Mouse (Mus musculus) CH12.LX (cell line): ENCODE measurements around the gene Ddx28. TPM values are rescaled to one million over a fixed set of nuclear protein-coding genes. Genes with fewer than 3 reads are reported as not detected.

Source experiments
- DNase-seq: peaks from one replicate; pipeline ENCODE4 v3.0.0-alpha.2; 2013; ENCODE audit errors: extremely low read depth
- H3K27ac ChIP-seq: 2 replicates; pipeline ENCODE4 v1.5.1; 2012; ENCODE audit warnings: low read depth, mild to moderate bottlenecking, control low read depth, moderate library complexity; ENCODE audit not compliant: insufficient read depth
- H3K27me3 ChIP-seq: replicated peaks from 2 replicates; pipeline ENCODE3; 2012; ENCODE audit warnings: inconsistent platforms
- H3K36me3 ChIP-seq, 2 experiments: replicated peaks in 1 of 2; 2 replicates each; pipeline versions ENCODE3 to v1.6.1; 2012; ENCODE audit warnings: inconsistent platforms in 1 of 2, low read length in 1 of 2, mild to moderate bottlenecking in 1 of 2, mixed read lengths in 1 of 2, moderate library complexity in 1 of 2; ENCODE audit not compliant: control insufficient read depth in 1 of 2, insufficient read depth in 1 of 2
- H3K4me1 ChIP-seq, 2 experiments: 2 replicates each; pipeline ENCODE4 v1.6.1; 2012; ENCODE audit warnings: inconsistent platforms in 1 of 2, moderate library complexity in 1 of 2; ENCODE audit not compliant: insufficient read depth in 2 of 2, control insufficient read depth in 1 of 2
- H3K4me2 ChIP-seq: 2 replicates; pipeline ENCODE4 v1.6.1; 2012; ENCODE audit warnings: low read depth, mild to moderate bottlenecking, control low read depth; ENCODE audit not compliant: poor library complexity, insufficient read depth, severe bottlenecking
- H3K4me3 ChIP-seq, 3 experiments: fragments of 150-350 bp in 1 of 3; sonication (generic) in 1 of 3; replicated peaks in 1 of 3; 2 replicates each; pipeline versions ENCODE3 to v1.5.1; 2011 to 2012; ENCODE audit warnings: low read depth in 2 of 3, low read length in 2 of 3, mild to moderate bottlenecking in 2 of 3, moderate library complexity in 2 of 3, control low read depth in 1 of 3, improper control_type of control experiment in 1 of 3, inconsistent platforms in 1 of 3, mixed read lengths in 1 of 3; ENCODE audit not compliant: poor library complexity in 1 of 3
- H3K79me2 ChIP-seq: replicated peaks from 2 replicates; pipeline ENCODE4 v1.6.1; 2012; ENCODE audit warnings: mild to moderate bottlenecking, moderate library complexity; ENCODE audit not compliant: control insufficient read depth, poor library complexity, insufficient read depth, severe bottlenecking; ENCODE audit errors: extremely low read depth
- H3K9ac ChIP-seq: 2 replicates; pipeline ENCODE4 v1.6.1; 2012; ENCODE audit warnings: low read depth, mild to moderate bottlenecking, control low read depth, moderate library complexity; ENCODE audit not compliant: insufficient read depth
- H3K9me3 ChIP-seq: replicated peaks from 2 replicates; pipeline ENCODE3; 2012; ENCODE audit warnings: low read length, inconsistent platforms, mixed read lengths
- BHLHE40 ChIP-seq: IDR thresholded peaks from 2 replicates; pipeline ENCODE4 v1.6.1; 2011; ENCODE audit warnings: mild to moderate bottlenecking, low read depth, low read length, improper control_type of control experiment
- CHD1 ChIP-seq: IDR thresholded peaks from 2 replicates; pipeline ENCODE4 v1.6.1; 2012; ENCODE audit warnings: low read depth, low read length, improper control_type of control experiment, inconsistent platforms
- CHD2 ChIP-seq: IDR thresholded peaks from 2 replicates; pipeline ENCODE4 v1.6.1; 2011; ENCODE audit warnings: low read length, improper control_type of control experiment
- CTCF ChIP-seq, 2 experiments: IDR thresholded peaks in 1 of 2; conservative IDR thresholded peaks in 1 of 2; 2 replicates each; pipeline ENCODE4 v1.5.1; 2011 to 2012; ENCODE audit warnings: low read depth in 2 of 2, low read length in 2 of 2, improper control_type of control experiment in 1 of 2, inconsistent platforms in 1 of 2, mild to moderate bottlenecking in 1 of 2, moderate library complexity in 1 of 2
- E2F4 ChIP-seq: IDR thresholded peaks from 2 replicates; pipeline ENCODE4 v1.6.1; 2011; ENCODE audit warnings: low read depth, low read length, improper control_type of control experiment; ENCODE audit not compliant: insufficient replicate concordance
- ELF1 ChIP-seq: IDR thresholded peaks from 2 replicates; pipeline ENCODE4 v1.6.1; 2014; ENCODE audit warnings: low read depth, mild to moderate bottlenecking, inconsistent platforms, low read length, improper control_type of control experiment
- EP300 ChIP-seq: IDR thresholded peaks from 2 replicates; pipeline ENCODE4 v1.6.1; 2011; ENCODE audit warnings: low read length, improper control_type of control experiment
- ETS1 ChIP-seq: conservative IDR thresholded peaks from 2 replicates; pipeline ENCODE4 v1.6.1; 2012; ENCODE audit warnings: low read depth, mild to moderate bottlenecking, inconsistent platforms, low read length, improper control_type of control experiment, moderate library complexity
- GABPA ChIP-seq: IDR thresholded peaks from 2 replicates; pipeline ENCODE4 v1.6.1; 2012; ENCODE audit warnings: low read depth, low read length, improper control_type of control experiment, inconsistent platforms; ENCODE audit not compliant: insufficient replicate concordance
- HCFC1 ChIP-seq: IDR thresholded peaks from 2 replicates; pipeline ENCODE4 v1.6.1; 2012; ENCODE audit warnings: low read depth, mild to moderate bottlenecking, inconsistent platforms, low read length, improper control_type of control experiment
- IRF4 ChIP-seq: IDR thresholded peaks from 2 replicates; pipeline ENCODE4 v1.6.1; 2014; ENCODE audit warnings: low read depth, mild to moderate bottlenecking, inconsistent platforms, low read length, improper control_type of control experiment
- JUN ChIP-seq: IDR thresholded peaks from 2 replicates; pipeline ENCODE4 v1.6.1; 2011; ENCODE audit warnings: low read depth, mild to moderate bottlenecking, low read length, improper control_type of control experiment, moderate library complexity; ENCODE audit not compliant: insufficient read depth
- JUND ChIP-seq: conservative IDR thresholded peaks from 2 replicates; pipeline ENCODE4 v1.6.1; 2011; ENCODE audit warnings: low read depth, low read length, improper control_type of control experiment
- KAT2A ChIP-seq: IDR thresholded peaks from 2 replicates; pipeline ENCODE4 v1.6.1; 2012; ENCODE audit warnings: low read length, improper control_type of control experiment, inconsistent platforms; ENCODE audit not compliant: insufficient replicate concordance
- MAFK ChIP-seq: IDR thresholded peaks from 2 replicates; pipeline ENCODE4 v1.6.1; 2011; ENCODE audit warnings: low read length, improper control_type of control experiment; ENCODE audit not compliant: insufficient replicate concordance
- MAX ChIP-seq: IDR thresholded peaks from 2 replicates; pipeline ENCODE4 v1.6.1; 2011; ENCODE audit warnings: low read length, improper control_type of control experiment
- MAZ ChIP-seq: IDR thresholded peaks from 2 replicates; pipeline ENCODE4 v1.6.1; 2012; ENCODE audit warnings: low read depth, mild to moderate bottlenecking, inconsistent platforms, low read length, improper control_type of control experiment, moderate library complexity
- MEF2A ChIP-seq: IDR thresholded peaks from 2 replicates; pipeline ENCODE4 v1.6.1; 2014; ENCODE audit warnings: low read depth, mild to moderate bottlenecking, inconsistent platforms, low read length, improper control_type of control experiment, borderline replicate concordance
- MXI1 ChIP-seq: IDR thresholded peaks from 2 replicates; pipeline ENCODE4 v1.6.1; 2011; ENCODE audit warnings: mild to moderate bottlenecking, low read depth, low read length, improper control_type of control experiment
- MYC ChIP-seq: IDR thresholded peaks from 2 replicates; pipeline ENCODE4 v1.6.1; 2011; ENCODE audit warnings: low read depth, mild to moderate bottlenecking, improper control_type of control experiment, low read length
- NELFE ChIP-seq: IDR thresholded peaks from 2 replicates; pipeline ENCODE4 v1.6.1; 2011; ENCODE audit warnings: low read depth, low read length, improper control_type of control experiment
- NRF1 ChIP-seq: IDR thresholded peaks from 2 replicates; pipeline ENCODE4 v1.6.1; 2014; ENCODE audit warnings: low read depth, mild to moderate bottlenecking, inconsistent platforms, low read length, improper control_type of control experiment, moderate library complexity
- PAX5 ChIP-seq: IDR thresholded peaks from 2 replicates; pipeline ENCODE4 v1.6.1; 2012; ENCODE audit warnings: low read length, inconsistent platforms, mixed read lengths
- POLR2A ChIP-seq: IDR thresholded peaks from 2 replicates; pipeline ENCODE4 v1.6.1; 2011; ENCODE audit warnings: low read depth, mild to moderate bottlenecking, improper control_type of control experiment, low read length
- POLR2AphosphoS2 ChIP-seq: IDR thresholded peaks from 2 replicates; pipeline ENCODE4 v1.6.1; 2011; ENCODE audit warnings: low read depth, low read length, improper control_type of control experiment
- RAD21 ChIP-seq: IDR thresholded peaks from 2 replicates; pipeline ENCODE4 v1.6.1; 2011; ENCODE audit warnings: low read depth, mild to moderate bottlenecking, low read length, improper control_type of control experiment, moderate library complexity
- RCOR1 ChIP-seq: conservative IDR thresholded peaks from 2 replicates; pipeline ENCODE4 v1.6.1; 2012; ENCODE audit warnings: low read depth, mild to moderate bottlenecking, inconsistent platforms, low read length, improper control_type of control experiment
- SIN3A ChIP-seq: IDR thresholded peaks from 2 replicates; pipeline ENCODE4 v1.6.1; 2012; ENCODE audit warnings: low read length, improper control_type of control experiment, inconsistent platforms
- SMC3 ChIP-seq: IDR thresholded peaks from 2 replicates; pipeline ENCODE4 v1.6.1; 2011; ENCODE audit warnings: low read depth, low read length, improper control_type of control experiment
- TBP ChIP-seq: conservative IDR thresholded peaks from 2 replicates; pipeline ENCODE4 v1.6.1; 2011; ENCODE audit warnings: low read depth, low read length, improper control_type of control experiment
- TCF12 ChIP-seq: IDR thresholded peaks from 2 replicates; pipeline ENCODE4 v1.6.1; 2014; ENCODE audit warnings: low read depth, mild to moderate bottlenecking, inconsistent platforms, low read length, improper control_type of control experiment
- UBTF ChIP-seq: IDR thresholded peaks from 2 replicates; pipeline ENCODE4 v1.6.1; 2012; ENCODE audit warnings: low read depth, mild to moderate bottlenecking, inconsistent platforms, low read length, improper control_type of control experiment, moderate library complexity
- USF1 ChIP-seq: IDR thresholded peaks from 2 replicates; pipeline ENCODE4 v1.6.1; 2014; ENCODE audit warnings: low read depth, mild to moderate bottlenecking, inconsistent platforms, low read length, improper control_type of control experiment
- USF2 ChIP-seq: conservative IDR thresholded peaks from 2 replicates; pipeline ENCODE4 v1.6.1; 2011; ENCODE audit warnings: low read depth, low read length, improper control_type of control experiment
- ZC3H11A ChIP-seq: IDR thresholded peaks from 2 replicates; pipeline ENCODE4 v1.6.1; 2012; ENCODE audit warnings: low read depth, mild to moderate bottlenecking, inconsistent platforms, low read length, improper control_type of control experiment
- ZKSCAN1 ChIP-seq: IDR thresholded peaks from 2 replicates; pipeline ENCODE4 v1.6.1; 2012; ENCODE audit warnings: low read depth, inconsistent platforms, low read length, improper control_type of control experiment, borderline replicate concordance
- ZMIZ1 ChIP-seq: IDR thresholded peaks from 2 replicates; pipeline ENCODE4 v1.6.1; 2012; ENCODE audit warnings: low read depth, mild to moderate bottlenecking, inconsistent platforms, low read length, improper control_type of control experiment
- ZNF384 ChIP-seq: IDR thresholded peaks from 2 replicates; pipeline ENCODE4 v1.6.1; 2012; ENCODE audit warnings: low read depth, low read length, improper control_type of control experiment, inconsistent platforms
- dilution Hi-C: fragments of 300-500 bp; cut with MboI; formaldehyde crosslinking; loops from 2 replicates; pipeline ENCODE4 v1.14.3; 2020; ENCODE audit warnings: low sequenced_read_pairs; ENCODE audit not compliant: extremely low pct_unique_long_range_greater_than_20kb, extremely low pct_ligation_motif_present
- in situ Hi-C: fragments of 300-500 bp; cut with MboI; formaldehyde crosslinking; loops from 3 replicates; pipeline ENCODE4 v1.14.3; 2019; ENCODE audit warnings: low sequenced_read_pairs, low pct_ligation_motif_present, low pct_unique_long_range_greater_than_20kb, mixed read lengths
- polyA plus RNA-seq: library from polyadenylated mRNA; unstranded; fragments of >175 nt; gene quantifications from 2 replicates; pipeline ENCODE4 v1.2.1, GENCODE M21; 2012; ENCODE audit warnings: low read depth; ENCODE audit not compliant: insufficient read length
- total RNA-seq, 2 experiments: library from RNA; depleted of rRNA; stranded (reverse); fragments of 300-350 nt in 1 of 2; fragments of >200 nt in 1 of 2; gene quantifications; 2 replicates each; pipeline ENCODE4 v1.2.3; 2012 to 2014

The Ddx28 gene
- total and polyA plus RNA-seq, 3 experiments: 15.5 to 21.8 (median 19.8) TPM

DNA sequence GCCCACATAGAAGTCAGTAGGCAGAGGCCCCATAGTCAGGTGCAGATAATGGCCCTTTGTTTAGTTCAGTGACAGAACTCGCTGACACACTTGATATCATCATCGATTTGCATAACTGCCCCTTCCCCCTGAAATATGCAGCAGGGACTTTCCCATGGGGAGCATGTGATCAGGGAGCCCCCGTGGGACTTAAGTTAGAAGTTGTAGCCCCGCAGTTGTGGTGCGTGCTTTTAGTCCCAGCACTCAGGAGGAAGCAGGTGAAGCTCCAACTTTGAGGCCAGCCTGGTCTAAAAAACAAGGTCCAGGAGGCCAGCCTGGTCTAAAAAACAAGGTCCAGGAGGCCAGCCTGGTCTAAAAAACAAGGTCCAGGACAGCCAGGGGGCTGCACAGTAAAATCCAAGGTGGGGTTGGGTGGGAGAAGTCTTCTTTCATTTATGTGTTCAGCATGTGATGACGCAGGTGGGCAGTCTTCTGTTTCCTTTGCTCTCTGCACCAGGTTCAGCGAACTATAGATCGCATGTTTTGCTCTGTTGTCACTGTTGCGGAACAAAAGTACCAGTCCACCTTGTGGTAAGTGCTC is 40.9 kb upstream of the Ddx28 start:
- Histone ChIP-seq H3K36me3 (peaks cover 13 to 50% of the 10 kb centered on the region in 2 experiments), H3K4me1 (peaks cover 19 to 54% of the 10 kb centered on the region in 2 experiments)
- dilution Hi-C loops: no loop called here

DNA sequence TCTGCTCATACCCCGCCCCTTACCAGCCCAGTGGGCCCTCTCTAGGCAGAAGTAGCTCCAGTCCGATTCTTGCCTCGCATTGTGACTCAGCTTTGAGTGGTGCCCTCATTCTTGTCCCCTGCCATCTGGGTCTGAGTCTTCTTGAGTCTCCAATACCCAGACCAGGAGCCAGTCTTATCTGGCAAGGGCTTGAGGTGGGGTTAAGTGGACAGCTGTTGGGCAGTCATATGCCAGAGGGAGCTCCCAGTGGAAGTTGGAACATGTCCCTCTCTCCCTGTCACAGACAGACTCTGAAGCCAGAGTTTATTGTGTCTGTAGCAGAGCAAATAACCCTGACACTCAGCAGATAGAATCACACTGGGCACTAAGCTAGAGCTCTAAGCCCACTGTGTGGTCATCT is 39.4 kb upstream of the Ddx28 start:
- Histone ChIP-seq H3K27ac (peak overlapping the region; percentile 95), H3K9me3 (no peaks in the 10 kb centered on the region), H3K36me3 (peaks cover 21 to 61% of the 10 kb centered on the region in 2 experiments), H3K9ac (peak overlapping the region; percentile 96), H3K4me3 (peak overlapping the region; percentile 60 to 90 (median 74)), H3K79me2 (peaks cover 37% of the 10 kb centered on the region), H3K4me2 (peak overlapping the region; percentile 90), H3K27me3 (no peaks in the 10 kb centered on the region), H3K4me1 (peaks cover 16 to 54% of the 10 kb centered on the region in 2 experiments)
- TF ChIP-seq CHD1 (peak; percentile 63; the same call in 1 of the 2 replicates), POLR2A (peak; percentile 25; the same call in 1 of the 2 replicates), NRF1 (no peak), TCF12 (peak; percentile 20; the same call in 1 of the 2 replicates), ZC3H11A (no peak)
- in situ Hi-C loops (no loop called here), dilution Hi-C loops (no loop called here)
- no peak for DNase-seq

More for the DNA sequence above, 40.9 kb upstream of the Ddx28 start:
- Histone ChIP-seq H3K9ac (peak overlapping the region; percentile 96), H3K4me3 (peak overlapping the region; percentile 60 to 90 (median 74)), H3K79me2 (peaks cover 51% of the 10 kb centered on the region), H3K27ac (peak overlapping the region; percentile 95), H3K4me2 (peak overlapping the region; percentile 90; the same call in 1 of the 2 replicates), H3K27me3 (no peaks in the 10 kb centered on the region), H3K9me3 (no peaks in the 10 kb centered on the region)
- DNase-seq: peak; percentile 98
- TF ChIP-seq CTCF (conservative IDR thresholded peaks at IDR 0.05 in 1 of 2, IDR thresholded peaks at IDR 0.05 in 1 of 2; ENCODE audit: low read depth in 2 of 2, low read length in 2 of 2) (no peak), E2F4 (no peak), EP300 (peak; percentile 92), ELF1 (no peak), JUND (peak; percentile 60), ZNF384 (no peak; the same call in 1 of the 2 replicates), ZMIZ1 (peak; percentile 84), BHLHE40 (peak; percentile 95), MYC (peak; percentile 71), NELFE (peak; percentile 62), USF2 (peak; percentile 69), NRF1 (0 out of 2 replicates have a peak, but pooled peaks have one; percentile 31), IRF4 (peak; percentile 68), HCFC1 (peak; percentile 53), ZKSCAN1 (no peak), TBP (peak; percentile 78), KAT2A (peak; percentile 80; the same call in 1 of the 2 replicates), MXI1 (peak; percentile 87), POLR2A (peak; percentile 62), GABPA (no peak), MEF2A (peak; percentile 86), SMC3 (no peak), RCOR1 (peak; percentile 88; the same call in 1 of the 2 replicates), JUN (peak; percentile 22; the same call in 1 of the 2 replicates), TCF12 (peak; percentile 93), POLR2AphosphoS2 (no peak), MAZ (peak; percentile 93), ETS1 (peak; percentile 97), MAX (peak; percentile 91), CHD2 (peak; percentile 78), ZC3H11A (no peak), MAFK (peak; percentile 71; the same call in 1 of the 2 replicates), UBTF (no peak), USF1 (peak; percentile 87), CHD1 (peak; percentile 22; the same call in 1 of the 2 replicates), PAX5 (no peak), RAD21 (no peak), SIN3A (peak; percentile 99)
- in situ Hi-C loops: no loop called here
